Mouse (Mus musculus) olfactory bulb, adult 2 months (tissue): ENCODE results near the gene Irgc1. TPM values are rescaled to one million over a fixed set of nuclear protein-coding genes. Genes with fewer than 3 reads are reported as not detected.

Experiments used
- H3K27ac ChIP-seq: fragments of 200-500 bp; 2 replicates; pipeline ENCODE4 v1.5.1; 2012; ENCODE audit warnings: low read depth, low read length; ENCODE audit not compliant: insufficient read depth
- H3K4me1 ChIP-seq: fragments of 200-500 bp; 2 replicates; pipeline ENCODE4 v1.6.1; 2012; ENCODE audit warnings: low read length; ENCODE audit not compliant: control insufficient read depth, insufficient read depth
- H3K4me3 ChIP-seq: fragments of 200-500 bp; 2 replicates; pipeline ENCODE4 v1.5.1; 2012; ENCODE audit warnings: mild to moderate bottlenecking, low read depth, low read length, moderate library complexity; ENCODE audit not compliant: insufficient read depth
- CTCF ChIP-seq: fragments of 200-500 bp; IDR thresholded peaks from 2 replicates; pipeline ENCODE4 v1.5.1; 2012; ENCODE audit warnings: low read depth, mild to moderate bottlenecking, low read length, moderate library complexity; ENCODE audit not compliant: insufficient read depth
- POLR2A ChIP-seq: fragments of 200-500 bp; IDR thresholded peaks from 2 replicates; pipeline ENCODE4 v1.6.1; 2012; ENCODE audit warnings: mild to moderate bottlenecking, low read depth, low read length, moderate library complexity; ENCODE audit not compliant: insufficient read depth
- WGBS: fragments of 180-500 bp; shearing (Covaris S2); methylation state at CpG from one replicate; pipeline ENCODE4 v1.1.7; 2018; 5-methylcytosine and 5-hydroxymethylcytosine counted together
- polyA plus RNA-seq: library from polyadenylated mRNA; stranded (reverse); fragments of >200 nt; gene quantifications from 2 replicates; pipeline ENCODE4 v1.2.4, GENCODE M21; 2012; ENCODE audit warnings: low replicate concordance; ENCODE audit not compliant: missing spikeins, insufficient read depth, insufficient read length

Gene Irgc1
- polyA plus RNA-seq, 1 experiment, result not detected

DNA sequence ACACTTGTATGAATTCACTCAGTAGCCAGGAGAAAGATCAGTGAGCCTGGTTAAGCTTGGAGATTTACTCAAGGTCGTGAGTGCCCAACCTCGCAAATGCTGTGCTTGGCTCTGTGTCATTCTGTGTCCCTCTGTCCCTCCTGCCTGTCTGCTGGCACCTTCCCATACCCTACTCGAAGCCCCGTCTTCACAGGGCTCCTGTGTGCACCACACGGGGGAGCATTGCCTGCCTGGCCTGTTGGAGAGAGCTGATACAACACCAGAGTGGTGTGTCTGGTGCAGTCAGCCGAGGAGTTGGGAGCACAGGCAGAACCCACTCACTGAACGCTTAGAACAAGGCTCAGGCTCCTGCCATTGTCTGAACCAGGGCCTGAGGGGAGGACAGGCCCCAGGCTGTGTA, 30.4 kb downstream of the Irgc1 start:
- no peak overlapping the region for H3K4me3 ChIP-seq
- H3K4me1 ChIP-seq, result peaks cover 35% of the 10 kb centered on the region
- 49% methylated on average over 7 of the region's 7 CpGs for WGBS
- TF ChIP-seq POLR2A (no peak), CTCF (no peak)
- H3K27ac ChIP-seq, result no peak overlapping the region

DNA sequence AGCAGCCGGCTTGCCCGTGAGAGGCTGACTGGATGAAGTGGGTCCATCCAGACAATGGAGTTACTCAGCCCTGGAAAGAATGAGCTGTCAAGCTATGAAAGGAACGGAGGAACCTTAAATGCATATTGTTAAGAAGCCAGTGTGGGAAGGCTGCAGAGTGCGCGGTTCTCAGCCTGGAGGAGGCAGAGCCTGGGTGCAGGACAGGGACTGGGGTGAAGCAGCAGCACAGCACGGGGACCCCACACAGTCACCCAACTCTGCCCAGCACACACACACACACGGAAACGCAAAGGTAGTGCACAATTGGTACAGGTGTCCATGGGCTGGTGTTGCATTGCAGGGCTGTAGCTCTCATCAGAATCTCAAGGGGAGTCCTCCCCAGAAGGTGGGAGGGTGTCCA, 32.5 kb downstream of the Irgc1 start:
- Histone ChIP-seq H3K4me3 (no peak overlapping the region), H3K4me1 (peaks cover 40% of the 10 kb centered on the region), H3K27ac (peak overlapping the region; percentile 34)
- WGBS, result 25% methylated on average over 8 of the region's 8 CpGs
- TF ChIP-seq POLR2A, result no peak
- TF ChIP-seq CTCF, result no peak

DNA sequence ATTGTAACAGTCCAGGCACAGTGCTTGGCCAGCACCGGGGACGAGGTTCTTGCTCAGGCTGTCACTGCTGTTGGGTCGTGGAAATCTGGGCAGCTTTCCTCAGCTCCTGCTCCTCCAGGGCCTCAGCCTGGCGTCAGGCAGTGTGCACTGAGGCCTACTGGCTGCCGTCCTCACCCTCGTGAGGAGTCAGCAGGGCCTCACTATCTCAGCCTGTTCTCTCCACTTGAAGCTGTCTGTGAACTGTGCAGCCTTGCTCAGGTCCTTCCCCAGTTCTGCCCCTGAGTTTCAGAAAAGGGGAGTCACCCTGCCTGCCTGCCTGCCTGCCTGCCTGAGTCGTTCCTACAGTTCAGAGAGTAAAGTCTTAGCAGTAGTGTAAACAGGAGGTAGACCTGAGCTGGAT, 36.8 kb downstream of the Irgc1 start:
- H3K27ac ChIP-seq, result no peak overlapping the region
- TF ChIP-seq CTCF (no peak), POLR2A (no peak)
- WGBS, result 79% methylated on average over 7 of the region's 7 CpGs
- H3K4me3 ChIP-seq, result no peak overlapping the region
- peaks cover 24% of the 10 kb centered on the region for H3K4me1 ChIP-seq

DNA sequence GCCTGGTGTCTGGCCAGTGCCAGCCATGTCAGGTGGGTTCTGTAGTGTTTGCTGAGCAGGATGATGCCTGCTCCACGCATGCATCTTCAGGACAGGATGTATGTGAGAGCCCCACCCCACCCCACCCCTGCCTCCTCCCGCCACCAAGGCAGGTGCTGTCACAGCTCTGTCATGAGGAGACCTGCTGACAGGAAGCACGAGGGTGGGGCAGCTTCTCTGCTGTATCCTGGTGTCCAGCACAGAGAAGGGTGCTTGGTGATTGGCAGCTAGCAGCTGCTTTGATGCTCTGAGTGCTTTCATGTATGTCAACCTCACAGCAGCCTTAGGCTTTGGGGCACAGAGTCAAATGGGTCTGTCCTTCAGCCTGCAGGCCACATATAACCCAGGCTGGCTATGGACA, 38.5 kb downstream of the Irgc1 start:
- peaks cover 12% of the 10 kb centered on the region for H3K4me1 ChIP-seq
- no peak overlapping the region for H3K4me3 ChIP-seq
- no peak for TF ChIP-seq POLR2A
- TF ChIP-seq CTCF, result no peak
- no peak overlapping the region for H3K27ac ChIP-seq
- 86% methylated on average over 3 of the region's 3 CpGs for WGBS

DNA sequence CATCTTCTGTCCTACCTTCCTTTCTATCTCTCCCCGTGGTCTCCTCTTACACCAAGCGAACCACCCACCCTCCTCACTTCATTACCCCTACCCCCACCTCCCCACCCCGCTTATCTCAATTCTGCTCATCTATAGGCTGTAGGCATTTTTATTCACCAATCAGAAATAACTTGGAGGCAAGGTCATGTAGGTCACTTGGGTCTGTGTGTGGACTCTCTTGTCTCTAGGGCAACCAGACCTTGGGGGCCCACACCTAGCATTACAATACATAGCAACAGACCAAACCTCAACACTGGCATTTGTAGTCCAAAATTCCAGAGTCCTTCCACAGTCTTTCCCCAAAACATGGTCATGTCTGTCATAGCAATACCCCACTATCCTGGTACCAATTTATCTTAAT, 41.3 kb downstream of the Irgc1 start:
- 96% methylated on average over 3 of the region's 3 CpGs for WGBS
- TF ChIP-seq CTCF (no peak), POLR2A (no peak)
- H3K27ac ChIP-seq, result no peak overlapping the region
- no peak overlapping the region for H3K4me3 ChIP-seq
- peaks cover 5% of the 10 kb centered on the region; the same call in 1 of the 2 replicates for H3K4me1 ChIP-seq

GRCm38 (mm10) chr7:24410123-24410522, 42.0 kb downstream of the Irgc1 start:
- Histone ChIP-seq H3K4me3 (no peak overlapping the region), H3K27ac (no peak overlapping the region), H3K4me1 (no peaks in the 10 kb centered on the region)
- 85% methylated on average over 6 of the region's 6 CpGs for WGBS
- no peak for TF ChIP-seq CTCF
- no peak for TF ChIP-seq POLR2A

- H3K4me3 ChIP-seq, result no peak overlapping the region
- no peak for TF ChIP-seq CTCF
- TF ChIP-seq POLR2A, result no peak
- H3K27ac ChIP-seq, result no peak overlapping the region
- H3K4me1 ChIP-seq, result no peaks in the 10 kb centered on the region
- WGBS, result 75% methylated on average over 9 of the region's 9 CpGs
Observed at GRCm38 (mm10) chr7:24408186-24408585, 43.9 kb downstream of the Irgc1 start.

DNA sequence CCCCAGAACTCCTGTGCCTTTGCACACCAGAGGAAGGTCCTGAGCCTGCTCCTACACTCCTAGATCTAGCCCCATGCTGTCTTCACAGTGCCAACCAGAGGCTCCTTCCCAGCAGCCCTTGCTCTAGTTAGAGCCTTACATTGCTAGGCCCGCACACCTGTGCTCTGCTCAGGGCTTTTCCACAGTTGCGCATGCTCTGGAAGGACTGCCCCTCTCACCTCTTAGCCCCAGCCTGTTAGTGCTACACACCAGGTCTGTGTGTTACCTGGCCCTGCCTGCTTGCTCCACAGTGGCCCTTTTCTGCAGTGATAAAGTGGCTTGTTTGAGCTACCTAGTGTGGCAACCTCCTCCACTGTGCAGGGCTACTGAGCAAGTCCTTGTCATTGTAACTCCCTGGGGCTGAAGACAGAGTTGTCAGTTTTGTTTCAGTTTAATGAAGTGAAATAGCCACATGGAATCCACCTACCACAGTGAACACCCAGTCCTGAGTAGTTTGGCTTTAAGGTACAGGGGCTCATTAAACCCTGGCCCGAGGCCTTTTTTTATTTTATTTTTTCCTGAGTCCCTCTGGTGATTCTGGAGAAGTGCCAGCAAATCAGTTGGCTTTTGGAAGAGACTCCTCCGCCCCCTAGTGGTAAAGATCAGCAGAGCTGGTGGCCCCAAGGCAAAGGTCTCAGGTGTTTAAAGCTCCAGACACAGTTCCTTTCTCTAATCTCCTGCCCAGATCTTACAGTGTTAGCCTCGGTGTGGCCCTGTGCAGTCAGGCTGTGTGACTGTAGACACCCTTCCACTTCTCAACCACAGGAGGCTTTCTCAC, 45.4 kb downstream of the Irgc1 start:
- Histone ChIP-seq H3K27ac (no peak overlapping the region), H3K4me1 (peaks cover under 1% of the 10 kb centered on the region; the same call in 1 of the 2 replicates), H3K4me3 (no peak overlapping the region)
- 45% methylated on average over 5 of the region's 5 CpGs for WGBS
- TF ChIP-seq CTCF (no peak), POLR2A (no peak)

GRCm38 (mm10) chr7:24405649-24406048, 46.4 kb downstream of the Irgc1 start:
- Histone ChIP-seq H3K27ac (no peak overlapping the region), H3K4me3 (no peak overlapping the region), H3K4me1 (peaks cover 10% of the 10 kb centered on the region)
- WGBS, result 86% methylated on average over 13 of the region's 13 CpGs
- no peak for TF ChIP-seq POLR2A
- no peak for TF ChIP-seq CTCF
